Mouse (Mus musculus) 416B (cell line): Measurements from ENCODE around the gene Trip11.
"Not testable (repeated sequence)": the region's sequence is repeated elsewhere in the genome, so short reads cannot be mapped to it uniquely, and the experiment has no call there.

Experiments
- DNase-seq: peaks from one replicate; pipeline ENCODE4 v3.0.0; 2011; ENCODE audit warnings: low read depth

Gene Trip11

DNA sequence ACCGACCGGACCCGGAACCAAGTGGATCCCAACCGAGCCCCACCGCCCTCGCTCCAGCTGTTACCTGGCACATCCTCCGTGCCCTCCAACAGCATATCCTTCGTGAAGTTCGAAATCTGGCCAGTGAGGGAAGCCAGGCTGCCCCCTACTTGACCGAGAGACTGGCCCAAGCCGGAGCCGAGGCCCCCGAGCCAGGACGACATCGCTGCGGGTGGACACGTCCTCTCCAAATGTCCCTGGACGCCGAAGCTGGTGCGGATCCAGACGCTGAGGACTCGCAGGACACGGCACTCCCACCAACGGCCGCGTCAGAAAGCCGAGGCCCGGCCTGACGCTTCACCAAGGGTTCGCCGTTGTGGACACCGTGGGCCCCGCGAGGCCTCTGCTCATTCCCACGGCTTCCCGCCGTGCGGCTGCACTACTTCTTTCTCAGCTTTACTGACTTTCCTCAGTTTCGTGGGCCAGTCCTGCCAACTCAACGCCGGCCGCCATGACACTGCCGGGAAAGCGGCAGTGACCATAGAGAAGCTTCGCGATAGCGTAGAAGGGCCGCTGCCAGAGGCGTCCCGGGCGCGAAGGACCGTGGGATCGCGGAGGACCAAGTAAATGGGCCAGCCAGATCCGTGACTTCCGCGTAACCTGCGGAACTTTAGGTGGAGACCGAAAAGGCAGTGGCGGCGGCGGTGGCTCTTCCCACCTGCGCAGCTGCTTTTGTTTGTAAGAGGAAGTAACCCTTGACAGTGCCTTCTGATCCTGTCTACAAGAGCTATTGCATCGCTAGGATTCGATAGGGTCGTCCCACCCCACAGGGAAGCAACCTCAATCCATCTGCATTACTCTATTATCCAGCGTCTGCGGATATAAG lies at the start of gene Trip11:
Gene Trip11, minus strand, starts transcription at position 642 of the 865 bp plus-strand sequence.
- peak; percentile 89 for DNase-seq

- not testable (repeated sequence) for DNase-seq
Measured at GRCm38 (mm10) chr12:101958960-101959780, 46.1 kb upstream of the Trip11 start.

GRCm38 (mm10) chr12:101958556-101958955 lies 45.5 kb upstream of the Trip11 start:
- no peak for DNase-seq

DNA sequence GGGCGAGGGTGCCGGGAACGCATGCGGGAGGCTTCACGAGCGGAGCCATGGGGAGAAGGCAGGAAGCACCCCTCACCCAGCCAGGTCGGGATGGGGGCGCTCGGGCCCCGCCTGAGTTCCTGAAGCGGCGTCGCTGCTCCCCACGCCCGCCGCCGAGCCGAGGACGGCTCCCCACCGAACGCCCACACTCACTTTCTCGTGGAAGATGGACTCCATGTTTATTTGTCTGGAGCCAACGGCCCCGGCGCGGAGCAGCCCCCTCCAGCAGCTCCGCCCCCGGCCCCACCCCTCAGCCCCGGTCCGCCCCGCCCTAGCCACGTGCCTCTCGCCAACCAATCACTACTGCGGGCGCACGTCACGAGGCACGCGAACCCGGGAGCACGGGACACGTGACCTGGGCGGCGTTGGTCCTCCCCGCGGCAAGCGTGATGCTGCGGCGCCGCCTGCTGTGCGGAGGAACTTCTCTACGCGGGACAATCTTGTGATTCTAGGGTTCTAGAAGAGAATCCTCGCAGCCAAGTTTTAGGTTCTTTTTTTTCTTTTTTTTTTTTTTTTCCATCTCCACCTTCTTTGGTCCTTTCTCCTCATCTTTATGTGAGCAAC lies 45.0 kb upstream of the Trip11 start, which contains the start of gene Atxn3:
Gene Atxn3, minus strand, starts transcription at position 305 of the 603 bp plus-strand sequence.
- DNase-seq = peak; percentile 97

- peak; percentile 59 for DNase-seq
Measured at GRCm38 (mm10) chr12:101957079-101957941, 44.2 kb upstream of the Trip11 start.

DNA sequence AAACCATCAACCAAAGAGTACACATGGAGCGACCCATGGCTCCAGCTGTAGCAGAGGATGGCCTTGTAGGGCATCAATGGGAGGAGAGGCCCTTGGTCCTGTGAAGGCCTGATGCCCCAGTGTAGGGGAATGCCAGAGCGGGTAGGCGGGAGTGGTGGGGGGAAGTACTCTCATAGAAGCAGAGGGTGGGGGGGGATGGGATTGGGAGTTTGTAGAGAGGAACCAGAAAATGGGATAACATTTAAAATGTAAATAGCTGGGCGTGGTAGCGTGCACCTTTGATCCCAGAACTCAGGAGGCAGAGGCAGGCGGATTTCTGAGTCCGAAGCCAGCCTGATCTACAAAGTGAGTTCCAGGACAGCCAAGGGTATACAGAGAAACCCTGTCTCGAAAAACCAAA lies 42.8 kb upstream of the Trip11 start:
- DNase-seq = not testable (repeated sequence)

DNA sequence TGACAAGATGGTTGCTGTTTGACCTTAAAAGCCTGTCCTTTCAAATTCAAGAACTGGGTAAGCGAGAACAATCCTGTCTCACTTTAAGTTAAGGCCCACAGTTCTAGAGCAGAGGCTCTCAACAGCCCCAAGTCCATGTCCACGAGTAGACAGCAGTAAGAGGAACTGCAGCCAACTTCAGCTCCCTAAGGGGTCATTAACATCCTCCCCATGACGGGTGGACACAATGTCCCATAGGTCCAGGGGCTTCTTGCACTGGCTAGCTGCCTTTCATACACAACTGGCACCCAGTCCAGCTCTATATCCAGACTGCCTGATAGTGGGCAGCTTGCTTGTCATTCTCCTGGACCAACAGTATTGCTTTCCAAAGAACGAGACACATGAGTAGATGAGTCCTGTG lies 35.7 kb upstream of the Trip11 start:
- no peak for DNase-seq

DNA sequence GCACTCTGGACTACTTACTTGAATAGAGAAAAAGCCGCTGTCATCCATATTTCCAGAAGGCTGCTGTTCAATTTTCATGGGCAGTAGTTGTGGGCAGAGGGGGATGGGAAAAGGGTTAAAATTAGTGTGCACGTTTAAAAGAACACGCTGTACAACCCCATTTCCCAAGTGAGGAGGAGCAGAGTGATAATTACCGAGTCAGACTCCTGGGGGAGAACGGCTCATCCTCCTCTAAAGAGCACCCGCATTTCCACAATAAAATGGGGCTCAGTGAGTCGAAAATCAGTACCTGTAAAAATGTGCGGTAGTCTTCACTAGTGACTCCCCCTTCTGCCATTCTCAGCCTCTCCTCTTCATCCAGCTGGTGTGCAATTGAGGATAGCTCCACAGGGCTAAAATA lies 34.9 kb upstream of the Trip11 start:
- no peak for DNase-seq

GRCm38 (mm10) chr12:101937572-101937971 lies 24.5 kb upstream of the Trip11 start:
- DNase-seq = no peak

DNA sequence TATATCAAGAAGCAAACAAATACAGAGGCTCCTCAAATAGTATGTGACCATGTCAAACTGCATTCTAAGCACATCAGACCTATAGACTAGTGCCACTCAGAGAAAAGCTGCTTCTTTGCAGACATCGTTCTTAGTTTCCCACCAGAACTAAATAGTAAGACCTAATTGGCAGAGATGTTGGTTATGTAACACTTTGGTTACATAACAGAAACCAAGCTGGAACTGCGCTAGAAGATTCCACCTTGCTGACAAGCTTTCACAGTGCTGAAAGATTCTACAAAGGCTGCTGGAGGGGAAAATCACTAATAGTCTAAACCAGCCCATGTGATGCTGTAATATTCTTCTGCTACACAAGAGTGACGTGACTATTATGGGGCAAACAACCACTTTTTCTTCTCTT lies 22.2 kb upstream of the Trip11 start:
- DNase-seq = no peak

GRCm38 (mm10) chr12:101928423-101928822 lies 15.4 kb upstream of the Trip11 start:
- no peak for DNase-seq

DNA sequence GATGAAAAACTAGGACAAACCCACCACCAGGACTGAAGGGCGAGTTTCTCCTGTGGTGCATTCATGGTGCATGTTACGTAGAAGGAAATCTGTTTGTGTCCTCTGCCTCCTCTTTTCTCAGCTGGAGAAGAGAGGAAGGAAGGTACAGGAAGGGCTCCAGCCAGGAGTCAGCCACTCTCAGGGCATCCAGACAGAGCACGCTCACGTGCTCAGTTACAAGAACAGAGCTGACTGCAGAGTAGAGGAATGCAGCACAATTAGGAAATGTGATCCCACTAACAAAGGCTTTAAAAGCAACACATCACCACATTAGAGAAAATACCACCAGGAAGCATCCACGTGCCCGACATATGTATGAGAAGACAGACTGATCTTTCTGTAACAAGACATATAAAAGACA lies 9.2 kb upstream of the Trip11 start:
- no peak for DNase-seq

GRCm38 (mm10) chr12:101919847-101920246 lies 6.8 kb upstream of the Trip11 start:
- no peak for DNase-seq

GRCm38 (mm10) chr12:101917165-101917564 lies 4.1 kb upstream of the Trip11 start:
- DNase-seq = peak; percentile 36

DNA sequence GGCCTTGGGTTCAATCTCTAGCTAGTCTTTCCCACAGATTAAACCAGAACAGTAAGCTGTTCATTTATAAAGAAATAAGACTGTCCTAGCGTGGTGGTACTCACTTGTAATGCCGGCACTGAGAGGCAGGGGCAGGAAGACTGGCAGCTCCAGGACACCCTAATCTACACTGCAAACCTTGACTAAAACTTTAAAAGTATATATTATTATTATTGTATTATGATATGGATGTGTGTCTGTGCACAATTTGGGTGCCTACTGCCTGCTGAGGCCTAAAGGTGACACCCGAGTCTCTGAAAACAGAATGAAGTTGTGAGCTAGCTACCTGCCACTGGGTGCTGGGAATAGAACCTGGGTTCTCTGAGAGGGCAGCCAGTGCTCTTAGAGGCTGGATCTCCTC lies 1.7 kb downstream of the Trip11 start:
- no peak for DNase-seq

GRCm38 (mm10) chr12:101910360-101910759 lies 2.7 kb downstream of the Trip11 start:
- DNase-seq = no peak

- DNase-seq = no peak
Measured at GRCm38 (mm10) chr12:101905817-101906216, 7.2 kb downstream of the Trip11 start.

DNA sequence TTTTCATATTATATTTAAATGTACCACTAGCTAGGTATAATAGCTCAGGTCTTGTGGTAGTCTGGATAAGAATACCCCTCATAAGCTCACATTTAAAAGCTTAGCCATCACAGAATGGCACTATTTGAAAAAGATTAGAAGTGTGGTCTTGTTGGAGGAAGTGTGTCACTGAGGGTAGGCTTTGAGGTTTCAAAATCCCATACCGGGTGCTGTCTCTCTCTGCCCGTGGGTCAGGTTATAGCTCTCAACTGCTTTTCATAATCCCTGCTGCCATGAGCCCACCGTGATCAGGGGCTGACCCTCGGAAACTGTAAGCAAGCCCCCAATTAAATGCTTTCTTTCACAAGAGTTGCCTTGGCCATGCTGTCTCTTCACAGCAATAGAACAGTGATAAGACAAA lies 8.2 kb downstream of the Trip11 start:
- DNase-seq = peak; percentile 71

DNA sequence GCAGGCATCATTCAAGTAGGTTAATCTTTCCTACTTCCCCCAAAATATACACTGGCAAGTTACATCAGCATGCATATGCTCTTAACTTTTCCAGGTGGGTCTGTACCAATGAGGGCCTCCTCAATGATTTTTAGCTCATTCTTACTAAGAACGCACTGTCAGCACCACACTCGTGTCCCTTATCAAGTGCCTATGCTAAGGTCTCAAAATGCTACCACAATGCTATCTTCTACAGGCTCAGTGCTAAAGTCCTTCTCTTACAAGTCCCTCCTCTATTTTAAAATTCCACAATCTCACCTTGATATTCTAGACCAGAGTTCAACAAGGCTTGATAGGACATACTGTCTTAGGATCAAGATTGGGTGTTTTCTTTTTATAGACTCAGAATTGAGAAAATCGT lies 8.9 kb downstream of the Trip11 start:
- no peak for DNase-seq

DNA sequence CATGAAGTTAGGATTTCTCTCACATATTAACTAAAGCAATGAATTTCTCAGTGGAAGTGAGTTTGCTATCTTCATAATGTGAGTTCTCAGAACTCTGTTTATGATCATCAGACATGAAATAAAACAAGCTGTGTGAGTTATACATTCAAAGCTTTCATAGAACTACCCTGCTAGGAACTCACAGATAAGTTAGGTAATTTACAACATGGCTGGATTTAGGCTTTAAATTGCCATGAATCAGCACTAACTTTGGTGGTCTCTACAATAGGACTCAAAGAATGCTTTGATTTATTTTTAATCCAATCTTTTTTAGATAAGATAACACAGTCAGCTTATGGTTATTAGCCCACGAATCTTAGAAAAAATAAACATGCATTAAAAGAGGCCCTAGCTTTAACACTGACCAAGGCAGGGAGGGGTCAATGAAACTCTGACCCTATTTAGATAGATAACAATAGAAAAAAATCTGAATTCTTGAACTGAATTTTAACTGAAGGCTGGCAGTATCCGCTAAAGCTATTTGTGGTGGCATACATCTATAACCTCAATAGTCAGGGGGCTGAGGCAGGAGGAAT lies 13.3 kb downstream of the Trip11 start:
- DNase-seq = no peak

GRCm38 (mm10) chr12:101898966-101899365 lies 14.1 kb downstream of the Trip11 start:
- no peak for DNase-seq
